Mouse (Mus musculus) midbrain, embryonic 16.5 days (tissue): ENCODE measurements at regions not wholly inside any gene's neighbourhood (a gene's known extent, or its start where the extent isn't known, plus 50 kb on each side); places are given as distances from the start of the nearest gene placed in this dataset.
A peak's percentile ranks its signal among the peaks of the same experiment; 100 is the strongest.

Experiments used
- ATAC-seq: fragments of 200-750 bp; cut with Nextera tagmentation; 2 replicates; pipeline ENCODE4 v1.8.0; 2017; ENCODE audit warnings: moderate TSS enrichment
- H3K27ac ChIP-seq: fragments of 300-500 bp; sonication (generic); 2 replicates; pipeline ENCODE4 v1.5.1; 2014; ENCODE audit warnings: mild to moderate bottlenecking, low read length, mixed read lengths
- H3K27me3 ChIP-seq: fragments of 300-500 bp; sonication (generic); 2 replicates; pipeline ENCODE4 v1.6.1; 2014; ENCODE audit warnings: low read depth, low read length, mixed read lengths; ENCODE audit not compliant: control insufficient read depth, insufficient read depth
- H3K36me3 ChIP-seq: fragments of 300-500 bp; sonication (generic); 2 replicates; pipeline ENCODE4 v1.6.1; 2014; ENCODE audit warnings: mild to moderate bottlenecking, low read length, moderate library complexity, mixed read lengths; ENCODE audit not compliant: control insufficient read depth, insufficient read depth
- H3K4me1 ChIP-seq: fragments of 300-500 bp; sonication (generic); 2 replicates; pipeline ENCODE4 v1.6.1; 2014; ENCODE audit warnings: mild to moderate bottlenecking, low read length, mixed read lengths; ENCODE audit not compliant: control insufficient read depth, insufficient read depth
- H3K4me2 ChIP-seq: fragments of 300-500 bp; sonication (generic); 2 replicates; pipeline ENCODE4 v1.6.1; 2014; ENCODE audit warnings: mild to moderate bottlenecking, low read length, mixed read lengths
- H3K4me3 ChIP-seq: fragments of 300-500 bp; sonication (generic); 2 replicates; pipeline ENCODE4 v1.5.1; 2014; ENCODE audit warnings: low read depth, mild to moderate bottlenecking, low read length, moderate library complexity, mixed read lengths
- H3K9ac ChIP-seq: fragments of 300-500 bp; sonication (generic); 2 replicates; pipeline ENCODE4 v1.6.1; 2014; ENCODE audit warnings: low read depth, low read length, mixed read lengths
- H3K9me3 ChIP-seq: fragments of 300-500 bp; sonication (generic); replicated peaks from 2 replicates; pipeline ENCODE4 v1.6.1; 2014; ENCODE audit warnings: mild to moderate bottlenecking, low read length, mixed read lengths; ENCODE audit not compliant: control insufficient read depth, poor library complexity, severe bottlenecking
- WGBS: fragments of 180-500 bp; shearing (Covaris S2); extraction: QIAGEN DNeasy Blood & Tissue Kit; methylation state at CpG from one replicate; pipeline ENCODE4 v1.1.7; 2014; 5-methylcytosine and 5-hydroxymethylcytosine counted together

- H3K4me1 ChIP-seq: peaks cover 7% of the 10 kb centered on the region
- no peaks in the 10 kb centered on the region for H3K36me3 ChIP-seq
- peak; percentile 82 for ATAC-seq
- no peaks in the 10 kb centered on the region for H3K27me3 ChIP-seq
- no peak overlapping the region for H3K4me2 ChIP-seq
- H3K4me3 ChIP-seq: no peak overlapping the region
- 57% methylated on average over 9 of the region's 9 CpGs for WGBS
- peak overlapping the region; percentile 54; the same call in 1 of the 2 replicates for H3K27ac ChIP-seq
- no peak overlapping the region; the same call in 1 of the 2 replicates for H3K9ac ChIP-seq
- H3K9me3 ChIP-seq: no peaks in the 10 kb centered on the region
Measured at GRCm38 (mm10) chr11:112982802-112983591, 201.0 kb downstream of the Sox9 start.

- Histone ChIP-seq H3K4me2 (no peak overlapping the region), H3K27me3 (no peaks in the 10 kb centered on the region), H3K4me3 (no peak overlapping the region), H3K9me3 (no peaks in the 10 kb centered on the region), H3K4me1 (peaks cover 5% of the 10 kb centered on the region; the same call in 1 of the 2 replicates), H3K36me3 (no peaks in the 10 kb centered on the region), H3K27ac (no peak overlapping the region), H3K9ac (no peak overlapping the region)
- ATAC-seq: no peak
- WGBS: 77% methylated on average over 9 of the region's 9 CpGs
Measured at GRCm38 (mm10) chr11:112986029-112986573, 204.1 kb downstream of the Sox9 start.

GRCm38 (mm10) chr11:112987782-112988181, 205.8 kb downstream of the Sox9 start:
- Histone ChIP-seq H3K9me3 (no peaks in the 10 kb centered on the region), H3K27ac (no peak overlapping the region), H3K4me2 (no peak overlapping the region), H3K4me1 (peaks cover 7% of the 10 kb centered on the region), H3K36me3 (no peaks in the 10 kb centered on the region), H3K27me3 (no peaks in the 10 kb centered on the region), H3K9ac (no peak overlapping the region), H3K4me3 (no peak overlapping the region)
- 84% methylated on average over 7 of the region's 7 CpGs for WGBS
- no peak for ATAC-seq

GRCm38 (mm10) chr11:112988900-112989299, 206.9 kb downstream of the Sox9 start:
- Histone ChIP-seq H3K36me3 (no peaks in the 10 kb centered on the region), H3K9ac (no peak overlapping the region), H3K4me1 (peaks cover 7% of the 10 kb centered on the region), H3K27ac (no peak overlapping the region), H3K4me2 (no peak overlapping the region), H3K9me3 (no peaks in the 10 kb centered on the region), H3K27me3 (no peaks in the 10 kb centered on the region), H3K4me3 (no peak overlapping the region)
- 55% methylated on average over 1 of the region's 1 CpGs for WGBS
- ATAC-seq: peak; percentile 42; the same call in 1 of the 2 replicates

- no peaks in the 10 kb centered on the region for H3K36me3 ChIP-seq
- no peaks in the 10 kb centered on the region for H3K27me3 ChIP-seq
- H3K4me1 ChIP-seq: peaks cover 7% of the 10 kb centered on the region
- no peaks in the 10 kb centered on the region for H3K9me3 ChIP-seq
- no peak overlapping the region for H3K4me2 ChIP-seq
- H3K4me3 ChIP-seq: no peak overlapping the region
- no peak for ATAC-seq
- H3K9ac ChIP-seq: no peak overlapping the region
- 23% methylated on average over 13 of the region's 13 CpGs for WGBS
- H3K27ac ChIP-seq: no peak overlapping the region
Measured at GRCm38 (mm10) chr11:112989981-112990512, 208.0 kb downstream of the Sox9 start.

GRCm38 (mm10) chr11:112990751-112991150, 208.7 kb downstream of the Sox9 start:
- H3K9ac ChIP-seq: no peak overlapping the region
- H3K36me3 ChIP-seq: no peaks in the 10 kb centered on the region
- no peak overlapping the region for H3K4me3 ChIP-seq
- ATAC-seq: no peak
- no peaks in the 10 kb centered on the region for H3K9me3 ChIP-seq
- 77% methylated on average over 11 of the region's 11 CpGs for WGBS
- H3K27ac ChIP-seq: no peak overlapping the region
- no peaks in the 10 kb centered on the region for H3K27me3 ChIP-seq
- peaks cover 7% of the 10 kb centered on the region for H3K4me1 ChIP-seq
- H3K4me2 ChIP-seq: no peak overlapping the region

- H3K27me3 ChIP-seq: no peaks in the 10 kb centered on the region
- no peak overlapping the region for H3K4me3 ChIP-seq
- H3K4me1 ChIP-seq: peaks cover 7% of the 10 kb centered on the region
- no peaks in the 10 kb centered on the region for H3K36me3 ChIP-seq
- peak overlapping the region; percentile 40; the same call in 1 of the 2 replicates for H3K9ac ChIP-seq
- WGBS: 25% methylated on average over 13 of the region's 13 CpGs
- ATAC-seq: no peak
- H3K27ac ChIP-seq: no peak overlapping the region
- H3K9me3 ChIP-seq: no peaks in the 10 kb centered on the region
- no peak overlapping the region for H3K4me2 ChIP-seq
Measured at GRCm38 (mm10) chr11:112991862-112992261, 209.8 kb downstream of the Sox9 start.

GRCm38 (mm10) chr11:112998777-112999583, 217.0 kb downstream of the Sox9 start:
- no peaks in the 10 kb centered on the region for H3K36me3 ChIP-seq
- 38% methylated on average over 5 of the region's 5 CpGs for WGBS

More at GRCm38 (mm10) chr11:112998777-112999583, 217.0 kb downstream of the Sox9 start:
- H3K9ac ChIP-seq: no peak overlapping the region
- no peak overlapping the region for H3K27ac ChIP-seq
- H3K4me1 ChIP-seq: no peaks in the 10 kb centered on the region
- no peaks in the 10 kb centered on the region for H3K9me3 ChIP-seq
- no peaks in the 10 kb centered on the region for H3K27me3 ChIP-seq
- H3K4me2 ChIP-seq: no peak overlapping the region
- H3K4me3 ChIP-seq: no peak overlapping the region
- no peak for ATAC-seq
